Mouse (Mus musculus) ES-Bruce4 (cell line): ENCODE results near the gene Disp1.

Source experiments
- CTCF ChIP-seq: IDR thresholded peaks from one replicate; pipeline ENCODE4 v1.8.1; 2011; ENCODE audit warnings: low read depth, low read length
- POLR2A ChIP-seq: IDR thresholded peaks from one replicate; pipeline ENCODE4 v1.8.1; 2011; ENCODE audit warnings: low read length; ENCODE audit not compliant: insufficient read depth

DNA sequence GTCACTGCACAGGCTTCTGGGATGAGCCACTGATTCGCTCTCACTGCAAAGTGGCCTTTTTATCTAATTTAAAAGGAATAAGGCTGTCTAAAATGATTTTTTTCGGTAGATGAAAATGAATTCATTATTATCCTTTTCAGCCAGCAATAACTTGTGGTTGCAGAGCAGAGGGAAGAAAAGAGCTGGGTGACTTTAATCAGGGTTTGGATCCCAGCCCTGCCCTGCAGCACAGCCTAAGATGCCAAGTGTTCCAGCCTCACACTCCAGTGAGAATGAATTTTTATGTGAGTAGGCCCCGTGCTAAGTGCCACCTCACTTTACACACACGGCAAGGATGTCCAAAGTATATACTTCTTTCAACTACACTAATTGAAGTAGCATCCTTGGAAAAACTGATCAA lies 4.6 kb downstream of the Disp1 start:
- no peak for TF ChIP-seq POLR2A
- no peak for TF ChIP-seq CTCF
